Mouse (Mus musculus): ENCODE data around the gene Cdc42bpb.

Cdc42bpb gene

DNA sequence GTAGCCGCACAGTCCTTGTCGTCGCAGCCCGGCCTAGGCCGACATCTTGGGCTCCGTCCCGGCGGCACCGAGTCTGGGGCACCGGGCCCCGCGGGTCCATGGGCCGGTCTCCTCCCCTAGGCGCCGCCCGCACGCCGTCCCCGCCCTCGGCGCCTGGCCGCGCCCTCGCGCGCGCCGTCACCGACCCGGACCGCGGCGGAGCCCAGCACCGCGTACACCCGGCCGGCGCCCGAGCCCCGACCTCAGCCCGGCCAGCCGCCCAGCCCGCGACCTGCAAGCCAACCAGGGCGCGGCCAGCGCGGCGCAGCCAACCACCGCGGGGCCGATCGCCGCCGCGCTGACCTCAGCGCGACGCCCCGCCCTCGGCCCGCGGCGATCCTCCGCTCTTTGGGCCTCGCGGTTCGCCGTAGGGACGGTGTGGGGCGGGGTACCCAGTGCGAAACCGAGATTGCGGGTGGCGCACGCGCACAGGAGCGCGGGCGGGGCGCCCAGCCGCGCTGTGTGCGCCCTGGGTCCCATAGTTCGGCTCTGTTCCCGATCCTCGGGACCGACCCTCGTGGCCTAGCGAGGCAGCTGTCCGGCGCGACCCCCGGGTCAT is at the start of gene Cdc42bpb:
Cdc42bpb (minus strand) TSS at position 343 of the 598 bp plus-strand sequence.
- DNase-seq (ENCODE audit: inconsistent age in 2 of 2, low spot score in 1 of 2), result peak; percentile 97 to 98

DNA sequence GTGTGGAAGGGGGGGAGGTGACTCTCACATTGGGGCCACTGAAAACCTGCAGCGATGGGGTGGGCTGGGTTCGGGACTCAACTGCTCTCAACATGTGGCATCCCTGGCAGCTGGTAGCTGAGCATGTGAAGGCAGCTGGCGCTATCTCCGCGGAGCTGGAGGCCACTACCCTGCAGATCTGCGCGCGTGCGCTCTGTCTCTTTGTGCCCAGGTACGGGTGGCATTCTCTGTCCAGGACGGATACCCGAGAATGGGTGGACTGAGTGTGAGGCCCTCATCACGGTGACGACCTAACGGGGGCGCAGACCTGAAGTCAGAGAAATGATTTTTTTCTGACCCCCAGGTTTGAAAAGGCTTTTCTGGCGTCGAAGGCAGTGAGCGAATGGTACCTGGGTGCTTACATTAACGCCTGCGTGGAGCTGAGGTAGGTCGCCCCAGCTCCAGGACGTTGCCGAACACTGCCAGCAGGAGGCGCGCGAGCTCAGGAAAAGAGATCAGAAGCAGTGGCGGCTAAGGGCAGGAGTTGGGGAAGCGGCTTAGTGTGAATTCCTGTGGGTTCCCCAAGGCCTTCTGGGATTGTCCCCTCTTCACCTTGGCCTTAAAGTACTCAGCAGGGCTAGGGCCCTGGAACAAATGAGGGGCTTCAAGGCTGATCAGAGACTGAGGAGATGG is 48.4 kb upstream of the Cdc42bpb start:
- peak; percentile 91 to 98 for DNase-seq (ENCODE audit: inconsistent age in 2 of 2, low spot score in 1 of 2)

DNA sequence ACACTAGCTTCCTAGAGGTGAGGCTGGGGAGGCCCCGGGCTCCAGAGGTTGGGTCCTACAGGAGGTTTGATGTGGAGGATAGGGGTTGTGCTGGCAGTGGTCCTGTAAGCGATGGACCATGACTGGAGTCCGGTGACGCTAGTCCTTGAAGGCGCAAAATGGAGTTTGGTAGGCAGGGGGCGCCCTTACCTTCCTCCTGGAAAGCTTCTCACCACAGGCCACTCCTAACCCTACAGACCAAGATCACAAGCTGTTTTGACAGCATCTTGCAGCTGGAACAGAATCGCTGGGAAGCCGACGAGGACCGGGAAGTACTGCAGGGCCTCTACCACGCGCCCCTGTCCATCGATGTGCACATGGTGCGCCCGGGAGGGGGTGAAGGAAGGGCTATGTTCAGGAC is 47.7 kb upstream of the Cdc42bpb start:
- peak; percentile 84 to 95 for DNase-seq (ENCODE audit: inconsistent age in 2 of 2, low spot score in 1 of 2)

- no peak for DNase-seq (ENCODE audit: inconsistent age in 2 of 2, low spot score in 1 of 2)
These were observed 47.0 kb upstream of the Cdc42bpb start for GRCm38 (mm10) chr12:111424547-111424946.

DNA sequence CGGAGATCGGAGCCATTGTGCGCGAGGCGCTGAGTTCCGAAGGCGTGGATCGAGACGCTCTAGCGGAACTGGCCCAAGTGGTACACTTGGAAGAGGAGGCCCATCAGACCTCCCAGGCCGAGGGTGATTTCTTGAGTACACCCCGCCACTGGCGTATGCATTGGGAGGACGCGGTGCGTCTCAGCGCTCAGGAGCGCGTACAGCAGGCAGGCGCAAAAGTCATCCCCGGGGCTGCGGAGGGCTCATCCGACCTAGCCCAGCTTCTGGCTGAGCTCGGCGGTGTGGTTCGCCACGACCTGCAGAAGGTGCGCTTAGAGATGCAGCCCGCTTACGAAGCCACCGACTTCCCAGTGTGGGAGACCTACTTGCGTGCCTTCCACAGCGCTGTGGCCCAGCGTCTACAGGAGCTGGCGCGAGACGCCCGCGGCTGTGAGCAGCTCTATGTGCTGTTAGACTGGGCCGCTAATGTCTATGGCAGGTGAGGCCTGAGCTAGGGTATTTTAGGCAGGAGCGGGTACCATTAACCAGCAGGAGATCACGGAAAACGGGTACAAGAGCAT is 46.1 kb upstream of the Cdc42bpb start:
- no peak for DNase-seq (ENCODE audit: inconsistent age in 2 of 2, low spot score in 1 of 2)

DNA sequence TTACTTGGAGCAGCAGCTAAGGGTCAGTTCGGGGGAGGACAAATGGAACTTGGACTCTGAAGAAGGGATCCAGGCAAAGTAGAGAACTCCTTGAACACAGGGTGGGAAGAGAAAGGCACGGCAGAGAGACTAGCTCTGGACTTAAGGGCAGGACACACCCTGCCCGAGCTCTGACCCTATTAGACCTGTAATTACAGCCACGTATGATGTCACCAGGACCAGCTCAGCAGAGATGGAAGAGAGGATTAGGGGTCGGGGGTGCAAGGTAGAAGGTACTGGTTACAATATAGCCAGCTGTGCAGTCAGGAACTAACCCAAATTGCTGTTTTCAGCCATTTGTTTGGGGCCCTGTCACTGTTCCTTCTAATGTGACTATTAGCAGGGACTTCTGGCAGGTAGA is 45.3 kb upstream of the Cdc42bpb start:
- no peak for DNase-seq (ENCODE audit: inconsistent age in 2 of 2, low spot score in 1 of 2)

GRCm38 (mm10) chr12:111420946-111421709 is 43.6 kb upstream of the Cdc42bpb start:
- DNase-seq (ENCODE audit: inconsistent age in 2 of 2, low spot score in 1 of 2), result no peak

DNA sequence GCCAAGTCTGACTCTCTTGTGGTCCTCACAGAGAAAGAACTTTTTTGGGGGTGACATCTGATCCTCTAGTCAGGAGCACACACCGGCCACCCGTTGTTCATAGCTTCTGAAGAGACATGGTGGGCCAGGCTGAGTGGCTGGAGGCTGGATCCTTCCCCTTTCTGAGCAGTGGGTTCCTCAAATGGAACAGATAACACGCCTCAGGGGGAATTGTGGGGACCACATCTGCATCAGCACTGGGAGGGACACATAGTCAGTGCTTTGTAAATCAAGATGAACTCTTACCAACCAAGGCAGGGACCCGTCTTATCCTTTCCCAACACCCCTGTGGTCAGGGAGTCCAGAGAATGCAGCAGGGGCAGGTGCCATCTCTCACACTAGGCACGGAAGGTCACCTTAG is 42.4 kb upstream of the Cdc42bpb start:
- no peak for DNase-seq (ENCODE audit: inconsistent age in 2 of 2, low spot score in 1 of 2)

- DNase-seq (ENCODE audit: inconsistent age in 2 of 2, low spot score in 1 of 2), result peak in 1 of 2 experiments; percentile 61
These were observed 39.6 kb upstream of the Cdc42bpb start, which contains the start of gene Exoc3l4 for GRCm38 (mm10) chr12:111416921-111417779. Exoc3l4 (plus strand) TSS chr12:111417017.

- DNase-seq (ENCODE audit: inconsistent age in 2 of 2, low spot score in 1 of 2), result peak; percentile 91 to 96
These were observed 35.8 kb upstream of the Cdc42bpb start for GRCm38 (mm10) chr12:111413300-111413699.

DNA sequence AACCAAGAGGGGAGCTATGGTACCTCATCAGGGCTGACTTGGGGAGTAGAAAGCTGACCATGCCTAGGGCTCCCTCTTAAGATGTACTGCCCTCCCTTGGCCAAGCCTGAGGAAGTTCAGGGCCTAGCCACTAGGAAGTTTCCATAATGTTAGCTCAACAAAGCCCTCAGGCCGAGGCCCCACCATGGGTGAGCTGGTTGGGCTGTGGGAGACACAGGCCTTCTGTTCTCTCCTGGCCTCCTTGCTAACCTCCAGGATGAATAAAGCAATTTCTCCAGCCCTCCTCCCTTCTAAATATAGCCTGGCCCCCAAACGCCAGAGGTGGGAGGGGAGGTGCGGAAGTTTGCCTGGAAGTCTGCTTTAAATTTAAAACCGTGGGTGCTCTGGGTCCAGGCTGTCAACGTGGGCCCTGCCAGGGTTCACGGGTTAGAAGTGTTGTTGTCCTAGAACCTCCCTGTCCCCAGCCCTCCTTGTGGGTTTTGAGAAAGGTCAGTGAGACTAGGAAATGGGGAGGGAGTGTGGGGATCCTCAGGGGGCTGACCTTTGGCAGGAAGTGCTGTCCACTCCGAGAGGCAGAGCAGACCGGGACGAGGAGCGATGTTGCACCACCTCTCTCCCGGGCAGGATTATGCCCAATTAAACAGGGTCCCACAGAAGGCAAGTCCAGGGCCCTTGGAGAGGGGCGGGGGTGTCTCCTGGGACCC is 35.2 kb upstream of the Cdc42bpb start:
- DNase-seq (ENCODE audit: inconsistent age in 2 of 2, low spot score in 1 of 2), result no peak

- no peak for DNase-seq (ENCODE audit: inconsistent age in 2 of 2, low spot score in 1 of 2)
These were observed 34.3 kb upstream of the Cdc42bpb start for GRCm38 (mm10) chr12:111411631-111412355.

DNA sequence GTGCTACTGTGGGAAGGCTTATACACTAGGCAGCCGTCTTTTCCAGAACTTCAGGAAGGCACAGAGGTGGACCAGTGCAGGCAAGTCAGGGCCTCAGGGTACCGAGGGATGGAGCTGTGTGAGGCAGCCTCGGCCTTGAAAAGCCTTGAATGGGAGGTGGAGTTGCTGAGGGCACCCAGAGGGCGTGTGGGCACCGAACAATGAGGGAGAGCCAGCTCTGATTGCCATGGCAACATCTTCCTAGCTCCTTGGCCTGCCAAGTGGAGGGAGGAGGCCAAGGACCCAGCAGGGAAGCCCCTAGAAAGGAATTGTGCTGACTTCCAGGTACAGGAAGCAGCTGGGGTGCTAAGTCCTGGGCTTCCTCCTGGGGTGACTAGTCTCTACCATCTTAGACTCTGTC is 32.1 kb upstream of the Cdc42bpb start:
- DNase-seq (ENCODE audit: inconsistent age in 2 of 2, low spot score in 1 of 2), result no peak

GRCm38 (mm10) chr12:111406622-111407021 is 29.1 kb upstream of the Cdc42bpb start, which contains the start of gene Lbhd2:
Lbhd2 (plus strand) TSS chr12:111406809.
- no peak for DNase-seq (ENCODE audit: inconsistent age in 2 of 2, low spot score in 1 of 2)

DNA sequence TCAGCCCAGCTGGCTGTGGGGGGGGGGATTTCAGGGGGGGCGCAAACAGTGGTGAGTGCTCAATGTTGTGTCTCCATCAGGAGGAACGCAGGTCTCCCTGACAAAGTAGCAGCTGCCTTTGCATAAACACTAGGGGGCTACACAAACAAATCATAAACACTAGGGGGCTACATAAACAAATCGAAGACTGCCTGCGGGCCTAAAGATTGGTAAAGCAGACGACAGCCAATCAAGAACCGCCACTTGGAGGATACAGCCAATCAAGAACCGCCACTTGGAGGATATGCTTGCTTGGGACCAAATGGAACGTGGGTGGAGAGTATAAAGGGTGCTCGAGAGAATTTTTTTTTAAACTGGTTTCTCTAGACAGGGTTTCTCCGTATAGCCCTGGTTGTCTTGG is 27.4 kb upstream of the Cdc42bpb start:
- DNase-seq (ENCODE audit: inconsistent age in 2 of 2, low spot score in 1 of 2), result no peak

GRCm38 (mm10) chr12:111401454-111402184 is 24.1 kb upstream of the Cdc42bpb start:
- peak; percentile 78 to 91 for DNase-seq (ENCODE audit: inconsistent age in 2 of 2, low spot score in 1 of 2)

GRCm38 (mm10) chr12:111396997-111397396 is 19.5 kb upstream of the Cdc42bpb start:
- DNase-seq (ENCODE audit: inconsistent age in 2 of 2, low spot score in 1 of 2), result peak; percentile 76 to 80

DNA sequence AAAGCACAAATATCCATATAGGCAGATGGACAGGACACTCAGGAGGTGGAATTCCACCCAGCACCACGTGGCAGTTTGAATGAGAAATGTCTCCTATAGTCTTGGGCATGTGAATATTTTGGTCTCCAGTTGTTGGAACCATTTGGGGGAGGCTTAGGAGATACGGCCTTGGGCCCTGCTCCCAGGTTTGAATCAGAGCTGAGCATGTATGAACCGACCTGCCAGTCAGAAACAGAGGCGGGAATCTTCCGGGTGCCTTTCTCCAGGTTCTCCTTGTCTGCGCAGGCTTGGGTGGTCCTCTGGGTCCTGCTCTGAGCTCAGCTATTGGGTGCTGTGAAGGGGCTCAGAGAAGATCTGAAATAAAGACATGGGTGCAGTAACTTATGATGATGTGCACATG is 16.5 kb upstream of the Cdc42bpb start:
- peak in 1 of 2 experiments; percentile 69 for DNase-seq (ENCODE audit: inconsistent age in 2 of 2, low spot score in 1 of 2)

DNA sequence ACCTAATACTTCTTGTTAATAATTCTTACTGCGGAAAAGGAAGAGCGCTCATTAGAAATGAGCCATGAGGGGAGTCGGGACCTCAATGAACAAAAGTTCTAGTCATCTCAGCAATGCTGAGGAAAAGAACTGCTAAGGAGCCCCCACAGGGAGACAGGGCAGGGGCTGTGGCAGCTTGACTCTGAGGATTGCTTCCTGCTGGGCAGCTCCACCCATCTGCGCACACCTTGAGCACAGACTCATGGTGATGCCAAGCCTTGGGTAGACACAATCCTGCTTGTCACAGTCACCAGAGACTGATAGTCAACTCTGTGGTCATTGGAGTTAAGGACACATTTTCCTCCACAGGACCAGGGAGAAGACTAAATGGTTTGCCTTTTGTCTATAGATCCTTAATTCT is 9.6 kb upstream of the Cdc42bpb start:
- no peak for DNase-seq (ENCODE audit: inconsistent age in 2 of 2, low spot score in 1 of 2)
